Mouse (Mus musculus) left cerebral cortex, postnatal 36 days (tissue): ENCODE results near the gene Ralgapa1. TPM values are rescaled to one million over a fixed set of nuclear protein-coding genes. Genes with fewer than 3 reads are reported as not detected.

Experiments used
- DNase-seq, 2 experiments: peaks; one replicate each; pipeline ENCODE4 v3.0.0; 2021 to 2022; ENCODE audit warnings: low spot score in 2 of 2, mixed read lengths in 1 of 2
- intact Hi-C: fragments of 180-260 bp; cut with DNase I; formaldehyde crosslinking; loops from one replicate; pipeline ENCODE4 v1.15.1; 2025
- total RNA-seq, 2 experiments: library from RNA; stranded (reverse); gene quantifications; 2 replicates each; pipeline ENCODE4 v1.2.3; 2021

The Ralgapa1 gene
- 100 to 1,000 TPM; 102 to 132 TPM for total RNA-seq

GRCm38 (mm10) chr12:55820661-55821314 is at the start of gene Ralgapa1:
Gene Ralgapa1, minus strand, starts transcription at chr12:55821167.
- DNase-seq = peak; percentile 83 to 85
- intact Hi-C loops = loop anchor here (1.0 to 10.0 kb wide), 3 partner anchors 16 to 506 kb away; partner anchors contain the start of gene Brms1l

DNA sequence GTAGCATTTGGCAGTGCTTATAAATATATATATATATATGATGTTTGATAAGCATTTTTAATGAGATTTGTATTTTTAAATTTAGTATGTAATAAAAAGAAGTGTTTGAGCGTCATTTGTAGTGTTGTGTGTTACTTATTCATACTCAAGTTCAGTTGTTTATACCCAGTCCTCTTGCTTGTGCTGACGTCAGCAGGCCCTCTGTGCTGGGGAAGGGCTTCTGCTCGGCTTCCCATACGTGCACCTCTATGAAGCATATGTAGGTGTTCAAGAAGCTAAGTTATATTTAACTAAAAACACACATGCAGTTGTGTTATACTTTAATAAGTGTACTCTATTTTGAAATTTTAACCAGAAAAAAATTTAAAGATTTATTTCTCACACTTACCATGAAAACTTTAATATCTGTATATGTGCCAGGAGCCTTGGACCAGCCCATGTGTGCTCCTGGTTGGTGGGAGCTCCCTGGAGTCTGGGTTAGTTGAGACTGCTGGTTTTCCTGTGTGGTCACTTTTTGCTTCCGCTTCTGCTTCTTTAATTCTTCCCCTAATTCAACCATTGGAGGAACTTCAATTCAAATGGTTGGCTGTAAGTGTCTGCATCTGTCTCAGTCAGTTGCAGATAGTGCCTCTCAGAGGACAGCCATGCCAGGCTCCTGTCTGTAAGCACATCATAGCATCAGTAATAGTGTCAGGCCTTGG is 48.8 kb upstream of the Ralgapa1 start:
- intact Hi-C loops = no loop called here

GRCm38 (mm10) chr12:55867738-55868137 is 46.8 kb upstream of the Ralgapa1 start:
- intact Hi-C loops = no loop called here
- no peak for DNase-seq

More for the DNA sequence above, 48.8 kb upstream of the Ralgapa1 start:
- no peak for DNase-seq

GRCm38 (mm10) chr12:55860631-55861030 is 39.7 kb upstream of the Ralgapa1 start:
- no peak for DNase-seq
- intact Hi-C loops = no loop called here

DNA sequence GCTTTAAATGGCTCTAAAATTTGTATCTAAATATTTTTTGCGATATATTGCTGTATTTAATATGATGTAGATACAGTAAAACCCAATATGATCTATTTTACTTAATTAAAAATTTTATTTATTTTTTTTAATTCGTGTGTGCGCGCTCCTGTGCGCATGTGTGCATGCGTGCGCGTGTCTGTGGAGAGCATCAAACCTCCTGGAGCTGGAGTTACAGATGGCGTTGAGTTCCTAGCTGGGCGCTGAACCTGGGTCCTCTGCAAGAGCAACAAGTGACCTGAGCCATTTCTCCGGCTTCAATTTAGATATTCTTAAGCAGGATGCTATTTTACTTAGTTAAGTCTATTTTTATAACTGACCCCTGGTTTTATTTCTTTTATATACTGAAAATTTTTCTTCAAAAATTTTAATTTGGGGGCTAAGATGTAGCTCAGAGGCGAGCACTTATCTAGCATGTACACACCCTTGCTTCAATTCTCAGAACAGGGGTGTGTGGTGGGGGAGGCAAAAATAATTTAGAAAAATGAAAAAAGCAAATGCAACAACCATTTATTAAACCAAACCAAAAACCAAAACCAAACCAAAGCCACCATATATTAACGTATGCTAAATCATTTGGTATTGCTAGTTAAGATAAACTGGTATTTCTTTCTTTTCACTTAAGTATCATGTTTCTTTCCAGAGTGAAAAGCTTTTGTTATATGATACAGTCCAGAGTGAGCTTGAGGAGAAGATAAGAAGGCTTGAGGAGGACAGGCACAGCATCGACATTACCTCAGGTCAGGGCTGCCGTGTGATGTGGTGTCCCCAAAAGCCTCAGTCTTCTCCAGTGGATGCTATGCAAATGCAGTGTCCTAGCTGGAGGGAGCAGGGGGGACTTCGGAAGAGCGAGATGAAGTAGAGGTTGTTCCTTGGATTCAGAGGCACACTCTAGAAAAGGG is 38.7 kb upstream of the Ralgapa1 start:
- DNase-seq = no peak
- intact Hi-C loops = no loop called here

DNA sequence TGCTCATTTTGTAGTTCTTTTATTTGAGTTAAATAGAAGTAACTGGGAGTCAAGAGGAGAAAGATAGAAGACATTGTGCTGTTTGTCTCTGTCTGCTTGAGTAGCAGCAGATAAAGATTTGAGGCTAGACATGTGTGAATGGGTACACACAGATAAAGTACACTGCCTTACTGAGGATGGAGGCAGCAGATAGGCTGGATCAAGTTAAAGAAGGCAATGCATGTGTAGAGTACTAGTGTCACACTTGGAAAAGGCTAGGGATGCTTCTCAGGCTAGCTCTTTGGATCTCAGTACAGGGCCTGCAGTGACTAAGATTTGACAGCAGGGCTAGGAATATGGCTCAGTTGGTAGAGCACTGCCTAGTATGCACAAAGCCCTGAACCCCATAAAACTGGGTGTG is 29.7 kb upstream of the Ralgapa1 start:
- intact Hi-C loops = no loop called here

GRCm38 (mm10) chr12:55847851-55848250 is 26.9 kb upstream of the Ralgapa1 start:
- intact Hi-C loops = no loop called here
- DNase-seq = no peak

More for the DNA sequence above, 29.7 kb upstream of the Ralgapa1 start:
- DNase-seq = no peak

- intact Hi-C loops = no loop called here
- DNase-seq = no peak
Measured at GRCm38 (mm10) chr12:55846741-55847140, 25.8 kb upstream of the Ralgapa1 start.

GRCm38 (mm10) chr12:55837495-55837894 is 16.5 kb upstream of the Ralgapa1 start:
- no peak for DNase-seq
- intact Hi-C loops = loop anchor here (10.0 kb wide), 1 partner anchor 333 kb away; no protein-coding TSS in a partner anchor

- intact Hi-C loops = loop anchor here (1.0 to 10.0 kb wide), 2 partner anchors 16 to 332 kb away; no protein-coding TSS in a partner anchor
- peak; percentile 94 to 95 for DNase-seq
Measured at GRCm38 (mm10) chr12:55836199-55836951, 15.4 kb upstream of the Ralgapa1 start, which contains the start of gene Brms1l. Gene Brms1l, plus strand, starts transcription at chr12:55836324.

GRCm38 (mm10) chr12:55835857-55836198 is 14.9 kb upstream of the Ralgapa1 start:
- DNase-seq = no peak

DNA sequence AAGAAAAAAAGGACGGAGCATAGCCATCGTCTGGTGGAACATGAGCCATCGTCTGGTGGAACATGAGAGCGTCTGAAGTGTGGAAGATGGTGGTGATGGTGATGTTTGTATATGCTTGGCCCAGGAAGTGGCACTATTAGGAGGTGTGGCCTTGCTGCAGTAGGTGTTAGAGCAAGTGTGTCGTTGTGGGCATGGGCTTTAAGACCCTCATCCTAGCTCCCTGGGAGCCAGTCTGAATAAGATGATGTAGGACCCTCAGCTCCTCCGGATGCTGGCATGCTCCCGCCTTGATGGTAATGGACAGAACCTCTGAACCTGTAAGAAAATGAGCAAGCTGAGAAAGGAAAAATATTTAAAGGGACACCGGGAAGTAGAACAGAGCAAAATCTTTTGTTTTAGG is 13.9 kb upstream of the Ralgapa1 start:
- intact Hi-C loops = loop anchor here (5.0 to 10.0 kb wide), 2 partner anchors 113 to 330 kb away; no protein-coding TSS in a partner anchor
- DNase-seq = no peak

More at GRCm38 (mm10) chr12:55835857-55836198, 14.9 kb upstream of the Ralgapa1 start:
- intact Hi-C loops = loop anchor here (1.0 to 10.0 kb wide), 2 partner anchors 16 to 331 kb away; no protein-coding TSS in a partner anchor

DNA sequence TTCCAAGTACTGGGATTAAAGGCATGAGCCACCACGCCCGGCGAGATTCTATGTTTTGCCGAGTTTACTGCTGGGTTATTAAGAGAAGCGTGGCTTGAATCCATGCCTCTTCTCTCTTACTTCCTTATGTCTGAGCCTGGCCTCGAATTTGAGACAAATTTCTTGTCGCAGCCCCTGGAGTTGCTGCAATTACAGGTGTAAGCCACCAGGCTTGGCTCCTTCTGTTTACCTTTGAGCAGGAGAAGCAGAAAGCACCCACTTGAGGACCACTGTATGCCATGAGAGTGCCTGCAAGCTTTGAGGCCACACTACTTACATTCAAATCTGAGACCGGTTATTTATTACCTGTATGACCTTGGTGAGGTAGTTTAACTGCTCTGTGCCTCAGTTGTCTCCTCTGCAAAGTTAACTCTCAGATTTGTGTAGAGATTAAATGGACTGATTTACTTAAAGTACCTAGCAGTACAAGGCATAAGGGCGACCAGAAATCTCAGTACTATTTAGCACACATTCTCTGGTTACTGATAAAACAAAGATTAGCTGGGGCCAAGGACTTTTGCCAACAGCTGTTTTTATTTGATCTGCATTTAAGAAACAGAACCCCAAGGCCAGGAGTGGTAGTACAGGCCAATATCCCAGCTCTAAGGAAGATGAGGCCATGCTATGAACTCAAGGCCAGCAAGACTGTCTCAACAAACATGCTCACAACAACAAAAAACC is 13.1 kb upstream of the Ralgapa1 start:
- no peak for DNase-seq
- intact Hi-C loops = loop anchor here (5.0 to 10.0 kb wide), 2 partner anchors 112 to 329 kb away; no protein-coding TSS in a partner anchor

GRCm38 (mm10) chr12:55832961-55833360 is 12.0 kb upstream of the Ralgapa1 start:
- intact Hi-C loops = loop anchor here (5.0 to 10.0 kb wide), 2 partner anchors 111 to 328 kb away; no protein-coding TSS in a partner anchor

DNA sequence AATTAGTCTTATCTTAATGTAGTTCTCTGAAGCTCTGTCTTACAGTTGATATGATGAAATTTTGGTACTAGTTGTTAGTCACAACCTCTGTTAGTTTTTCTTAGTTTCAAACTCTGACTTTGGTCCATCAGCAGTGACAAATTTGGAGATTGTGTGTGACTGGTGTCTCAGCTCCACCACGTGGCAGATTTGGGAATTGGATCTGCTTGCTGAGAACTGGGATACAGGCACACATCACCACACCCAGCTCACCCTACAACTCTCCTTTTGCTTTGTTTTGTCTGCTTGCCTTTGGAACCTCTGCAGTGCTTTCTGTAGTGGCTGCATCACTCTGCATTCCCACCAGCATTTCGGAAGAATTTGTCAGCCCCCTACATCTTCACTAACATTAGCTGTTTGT is 10.1 kb upstream of the Ralgapa1 start:
- intact Hi-C loops = loop anchor here (5.0 to 10.0 kb wide), 2 partner anchors 109 to 326 kb away; no protein-coding TSS in a partner anchor
- DNase-seq = peak; percentile 53 to 63

More at GRCm38 (mm10) chr12:55832961-55833360, 12.0 kb upstream of the Ralgapa1 start:
- DNase-seq = no peak

- intact Hi-C loops = loop anchor here (10.0 kb wide), 1 partner anchor 511 kb away; no protein-coding TSS in a partner anchor
Measured at GRCm38 (mm10) chr12:55825537-55825936, 4.6 kb upstream of the Ralgapa1 start.

GRCm38 (mm10) chr12:55824027-55824426 is 3.1 kb upstream of the Ralgapa1 start:
- intact Hi-C loops = loop anchor here (5.0 to 10.0 kb wide), 2 partner anchors 47 to 509 kb away; no protein-coding TSS in a partner anchor
- no peak for DNase-seq

More at GRCm38 (mm10) chr12:55825537-55825936, 4.6 kb upstream of the Ralgapa1 start:
- no peak for DNase-seq
